Mouse (Mus musculus): ENCODE results near the gene Pde9a.

Gene Pde9a

DNA sequence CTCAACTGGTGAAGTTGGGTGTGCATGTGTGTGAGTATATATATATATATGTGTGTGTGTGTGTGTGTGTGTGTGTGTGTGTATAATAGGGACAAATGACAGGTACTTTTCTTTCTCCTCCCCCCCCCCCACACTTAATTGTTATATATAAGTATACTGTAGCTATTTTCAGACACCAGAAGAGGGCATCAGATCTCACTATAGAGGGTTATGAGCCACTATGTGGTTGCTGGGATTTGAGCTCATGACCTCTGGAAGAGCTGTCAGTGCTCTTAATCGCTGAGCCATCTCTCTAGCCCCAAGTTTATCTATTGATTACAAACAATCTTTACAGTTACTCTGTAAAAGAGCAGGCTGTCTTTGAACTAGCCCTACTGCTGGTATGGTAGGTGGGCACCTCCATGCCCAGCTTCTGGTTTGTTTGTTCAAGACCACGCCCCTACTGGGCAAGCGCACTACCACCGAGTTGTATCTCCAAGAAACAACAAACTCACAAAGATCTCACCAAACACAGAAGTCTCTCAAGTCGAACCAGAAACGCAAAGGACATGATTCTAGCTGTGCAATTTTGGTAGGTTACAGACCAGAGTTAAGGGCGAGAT is 133.4 kb downstream of the Pde9a start:
- DNase-seq (ENCODE audit: low read depth), result peak; percentile 87

- DNase-seq (ENCODE audit: low read depth), result peak; percentile 100
Measured at GRCm38 (mm10) chr17:31519946-31520838, 134.2 kb downstream of the Pde9a start, which contains the start of the genes Wdr4 and Ndufv3. Gene Wdr4 (minus strand): TSS chr17:31519980. Gene Ndufv3 (plus strand): TSS chr17:31520115.

DNA sequence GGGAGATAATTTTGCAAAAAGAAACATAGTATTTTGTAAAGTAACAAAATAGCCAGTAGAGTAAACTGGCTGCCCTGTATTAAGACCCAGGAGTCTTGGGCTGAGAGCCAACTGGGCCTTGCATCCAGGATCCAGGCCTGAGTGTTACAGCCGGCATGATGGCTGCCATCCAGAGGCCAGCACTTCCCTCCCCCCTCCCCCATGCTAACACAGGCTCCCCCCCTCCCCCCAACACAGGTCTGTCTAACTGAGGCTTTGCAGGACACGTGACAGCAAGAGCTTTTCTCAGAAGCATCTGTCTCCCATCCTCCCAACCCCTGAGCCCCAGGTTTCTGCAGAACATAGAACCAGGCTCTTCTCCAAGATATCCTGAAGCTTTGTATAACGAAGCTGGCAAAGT is 134.9 kb downstream of the Pde9a start:
- DNase-seq (ENCODE audit: low read depth), result peak; percentile 51

DNA sequence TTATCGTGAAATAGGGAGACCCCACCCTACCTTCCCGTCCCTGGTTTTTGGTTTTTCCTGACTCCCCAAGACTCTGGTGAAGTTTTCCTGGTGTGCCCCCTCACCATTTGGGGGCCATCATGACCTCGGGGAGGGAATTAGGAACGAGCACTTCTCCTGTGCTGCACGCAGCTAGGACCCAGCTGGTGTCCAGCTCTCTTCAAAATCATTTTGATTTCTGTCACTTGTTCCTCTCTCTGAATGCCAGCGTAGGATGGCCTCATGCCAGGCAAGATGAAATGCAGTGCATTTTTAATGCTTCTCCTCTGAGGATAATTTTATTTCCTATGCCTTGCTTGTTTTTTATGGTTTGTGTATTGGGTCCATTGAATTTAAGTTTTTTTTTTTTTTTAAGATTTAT is 135.9 kb downstream of the Pde9a start:
- DNase-seq (ENCODE audit: low read depth), result no peak

GRCm38 (mm10) chr17:31525114-31525513 is 139.1 kb downstream of the Pde9a start:
- DNase-seq (ENCODE audit: low read depth), result no peak

DNA sequence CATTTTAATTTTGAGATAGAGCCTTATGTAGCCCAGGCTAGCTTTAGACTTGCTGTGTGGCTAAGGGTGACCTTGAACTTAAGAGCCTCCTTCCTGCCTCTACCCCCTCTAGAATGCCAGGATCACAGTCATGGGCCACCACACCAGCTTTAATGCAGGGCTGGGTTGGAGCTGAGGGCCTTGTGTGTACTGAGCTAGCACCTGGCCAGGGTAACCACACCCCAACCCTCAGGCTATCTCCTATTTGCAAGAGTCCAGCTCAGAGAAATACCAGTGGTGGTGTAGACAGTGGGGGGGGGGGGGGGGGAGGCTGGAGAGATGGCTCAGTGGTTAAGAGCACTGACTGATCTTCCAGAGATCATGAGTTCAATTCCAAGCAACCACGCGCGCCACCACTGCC is 139.8 kb downstream of the Pde9a start:
- peak; percentile 38 for DNase-seq (ENCODE audit: low read depth)
